Mouse (Mus musculus) G1E (cell line): ENCODE results near the gene Adgra3.

Experiments
- CTCF ChIP-seq: IDR thresholded peaks from 2 replicates; pipeline ENCODE4 v1.5.1; 2012; ENCODE audit warnings: low read depth, low read length, inconsistent platforms, mixed read lengths
- POLR2AphosphoS5 ChIP-seq: IDR thresholded peaks from 2 replicates; pipeline ENCODE4 v1.6.1; 2012; ENCODE audit warnings: low read depth, low read length, inconsistent platforms; ENCODE audit not compliant: insufficient replicate concordance

DNA sequence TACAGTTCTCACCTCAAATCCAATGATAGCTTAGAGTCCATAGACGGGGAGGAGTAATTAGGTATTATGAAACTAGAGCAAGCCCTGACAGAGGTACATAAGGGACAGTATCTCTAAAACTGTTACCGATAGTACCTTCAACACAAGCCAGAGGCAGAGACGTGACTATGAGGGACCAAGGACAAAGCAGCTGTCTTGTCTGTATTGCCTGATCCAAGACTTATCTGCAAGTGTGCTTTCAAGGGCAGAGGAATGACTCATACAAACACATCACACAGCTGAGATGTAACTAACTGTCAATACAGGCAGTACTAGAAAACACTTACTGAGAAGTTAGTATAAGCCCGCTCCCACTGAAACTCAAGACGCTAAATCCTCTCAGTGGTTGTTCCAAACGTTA, 91.1 kb downstream of the Adgra3 start:
- TF ChIP-seq POLR2AphosphoS5, result no peak
- no peak for TF ChIP-seq CTCF
